8 mouse cellular contexts compared by ENCODE assay signal in the genomic region with DNA sequence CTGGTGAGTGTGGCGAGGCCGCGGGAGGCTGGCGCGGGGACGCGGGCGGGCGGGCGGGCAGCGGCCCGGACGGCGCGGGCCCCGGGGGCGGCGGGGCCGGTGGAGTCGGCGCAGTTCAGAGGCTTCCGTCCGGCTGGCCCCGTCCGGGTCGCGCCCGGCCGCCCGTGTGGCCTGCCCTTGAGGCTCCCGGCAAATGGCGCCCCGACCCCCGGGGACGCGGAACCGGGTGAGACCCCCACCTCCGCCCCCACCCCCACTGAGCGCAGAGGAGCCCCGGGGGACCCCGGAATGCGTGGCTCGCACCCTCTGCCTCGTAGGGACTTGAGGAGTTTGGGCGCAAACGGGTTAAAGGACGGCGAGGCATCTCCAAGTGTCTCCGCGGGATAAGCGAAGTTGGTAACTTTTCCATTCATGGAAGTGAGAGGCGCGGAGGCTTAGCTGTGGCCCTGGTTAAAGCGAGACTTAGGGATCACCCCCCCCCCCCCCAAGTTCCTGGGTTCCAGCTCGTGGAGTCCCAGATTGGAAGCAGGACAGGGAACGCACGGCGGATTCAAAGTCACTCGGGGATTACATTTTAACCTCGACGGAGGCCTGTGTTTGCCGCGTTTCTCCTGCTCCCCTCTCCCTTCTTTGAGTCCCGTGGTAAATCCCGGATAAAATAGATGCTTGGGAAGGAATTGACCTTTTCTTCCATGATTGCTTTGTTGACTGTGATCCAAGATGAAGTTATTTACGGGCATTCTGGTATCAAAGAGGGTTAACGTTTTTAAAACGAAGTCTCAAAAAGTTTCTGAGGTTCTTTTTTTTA. TPM values are rescaled to one million over a fixed set of nuclear protein-coding genes. Genes with fewer than 3 reads are reported as not detected.
DNase-seq lines count a peak whose midpoint lies in the region; ATAC-seq lines count a peak whose summit lies in the region.

No protein-coding gene starts in this region.

- no peaks in the 10 kb centered on the region for H3K27me3 ChIP-seq in liver, embryonic 15.5 days
- no peaks in the 10 kb centered on the region for H3K27me3 ChIP-seq in neural tube, embryonic 14.5 days (ENCODE audit: control insufficient read depth, insufficient read depth, low read length)

- H3K9ac ChIP-seq in liver, embryonic 15.5 days, result peak overlapping the region; percentile 99
- H3K9ac ChIP-seq in neural tube, embryonic 14.5 days (replicated peaks; ENCODE audit: low read depth, low read length), result peak overlapping the region; percentile 86

- peak overlapping the region; percentile 97 for H3K4me3 ChIP-seq in liver, embryonic 15.5 days (replicated peaks)
- H3K4me3 ChIP-seq in neural tube, embryonic 14.5 days (ENCODE audit: low read depth, low read length), result peak overlapping the region; percentile 98

- peak; percentile 32 for ATAC-seq in liver, embryonic 15.5 days (ENCODE audit: insufficient read depth)
- ATAC-seq in neural tube, embryonic 14.5 days (ENCODE audit: low read depth), result peak; percentile 19; the same call in 1 of the 2 replicates

- H3K4me2 ChIP-seq in liver, embryonic 15.5 days, result peak overlapping the region; percentile 99
- H3K4me2 ChIP-seq in neural tube, embryonic 14.5 days (ENCODE audit: low read depth, low read length), result peak overlapping the region; percentile 62

- under 1% methylated on average over 50 of the region's 68 CpGs for WGBS in liver, embryonic 15.5 days (ENCODE audit: insufficient replicate concordance)
- WGBS in neural tube, embryonic 14.5 days, result under 1% methylated on average over 39 of the region's 68 CpGs

- peak; percentile 18 for DNase-seq in left cerebral cortex, adult 18-20 months (ENCODE audit: low spot score in 2 of 2)
- no peak for DNase-seq in left cerebral cortex, adult 11 months (ENCODE audit: low spot score)
- DNase-seq in cerebellum, adult 9-10 months, result peak; percentile 46
- DNase-seq in gastrocnemius, postnatal 10 days, result peak; percentile 45
- peak; percentile 44 for DNase-seq in kidney, adult 11 months
- DNase-seq in thymus, postnatal 4 days, result peak; percentile 58

- no peaks in the 10 kb centered on the region for H3K9me3 ChIP-seq in liver, embryonic 15.5 days (replicated peaks)
- H3K9me3 ChIP-seq in neural tube, embryonic 14.5 days (ENCODE audit: control insufficient read depth, low read length), result no peaks in the 10 kb centered on the region

- H3K36me3 ChIP-seq in liver, embryonic 15.5 days (replicated peaks), result no peaks in the 10 kb centered on the region; the same call in 1 of the 2 replicates
- no peaks in the 10 kb centered on the region for H3K36me3 ChIP-seq in neural tube, embryonic 14.5 days (ENCODE audit: control insufficient read depth, insufficient read depth, low read length)

- H3K4me1 ChIP-seq in liver, embryonic 15.5 days (replicated peaks), result peaks cover 35% of the 10 kb centered on the region
- H3K4me1 ChIP-seq in neural tube, embryonic 14.5 days (ENCODE audit: control insufficient read depth, insufficient read depth, low read length), result 0 out of 2 replicates have a peak, but pooled peaks cover 3% of the 10 kb centered on the region

- H3K27ac ChIP-seq in liver, embryonic 15.5 days (replicated peaks), result peak overlapping the region; percentile 98
- H3K27ac ChIP-seq in neural tube, embryonic 14.5 days (ENCODE audit: low read depth, low read length), result peak overlapping the region; percentile 97

RNA-seq across cellular contexts. Expression of gene Fbxo30, which starts 0.6 kb away (rescaled TPM):
- total RNA-seq in left cerebral cortex, adult 18-20 months (2021), result 10 to 100 TPM; 10.4 TPM
- total RNA-seq in gastrocnemius, postnatal 10 days (2021), result 10 to 100 TPM; 13.0 to 17.3 TPM
- 59.4 and 63.5 TPM in 2 replicates for polyA plus RNA-seq in liver, embryonic 15.5 days (2015; fragmentation: Nextera tagmentation; extraction: Ambion mirVana)
- polyA plus RNA-seq in neural tube, embryonic 14.5 days (2014; fragmentation: Nextera tagmentation; extraction: Ambion mirVana), result 14.4 and 20.5 TPM in 2 replicates
